Mouse (Mus musculus) limb, embryonic 13.5 days (tissue): ENCODE results near the gene Mettl14. TPM values are rescaled to one million over a fixed set of nuclear protein-coding genes. Genes with fewer than 3 reads are reported as not detected.

Experiments
- ATAC-seq: fragments of 200-750 bp; cut with Nextera tagmentation; 2 replicates; pipeline ENCODE4 v1.8.0; 2017; ENCODE audit warnings: low read depth, moderate number of reproducible peaks, moderate TSS enrichment; ENCODE audit not compliant: low FRiP score
- H3K27ac ChIP-seq: fragments of 300-500 bp; sonication (generic); 2 replicates; pipeline ENCODE4 v1.5.1; 2015; ENCODE audit warnings: inconsistent platforms, mild to moderate bottlenecking, moderate library complexity
- H3K27me3 ChIP-seq: fragments of 300-500 bp; sonication (generic); 2 replicates; pipeline ENCODE4 v1.6.1; 2015; ENCODE audit warnings: mild to moderate bottlenecking, inconsistent platforms
- H3K36me3 ChIP-seq: fragments of 300-500 bp; sonication (generic); 2 replicates; pipeline ENCODE4 v1.6.1; 2015; ENCODE audit warnings: inconsistent platforms, mild to moderate bottlenecking, moderate library complexity
- H3K4me1 ChIP-seq: fragments of 300-500 bp; sonication (generic); 2 replicates; pipeline ENCODE4 v1.6.1; 2015; ENCODE audit warnings: inconsistent platforms
- H3K4me2 ChIP-seq: fragments of 300-500 bp; sonication (generic); replicated peaks from 2 replicates; pipeline ENCODE4 v1.6.1; 2015; ENCODE audit warnings: inconsistent platforms, mild to moderate bottlenecking, moderate library complexity
- H3K4me3 ChIP-seq: fragments of 300-500 bp; sonication (generic); 2 replicates; pipeline ENCODE4 v1.5.1; 2015; ENCODE audit warnings: moderate library complexity, mild to moderate bottlenecking, inconsistent platforms
- H3K9ac ChIP-seq: fragments of 300-500 bp; sonication (generic); 2 replicates; pipeline ENCODE4 v1.6.1; 2015; ENCODE audit warnings: mild to moderate bottlenecking, inconsistent platforms
- H3K9me3 ChIP-seq: fragments of 300-500 bp; sonication (generic); 2 replicates; pipeline ENCODE4 v1.6.1; 2016; ENCODE audit warnings: inconsistent platforms
- WGBS: fragments of 180-500 bp; shearing (Covaris S2); methylation state at CpG from one replicate; pipeline ENCODE4 v1.1.7; 2015; 5-methylcytosine and 5-hydroxymethylcytosine counted together
- polyA plus RNA-seq: library from polyadenylated mRNA; unstranded; fragments of >200 nt; fragmentation: Nextera tagmentation; extraction: Ambion mirVana; gene quantifications from 2 replicates; pipeline ENCODE4 v1.2.1, GENCODE M21; 2015

The Mettl14 gene
- polyA plus RNA-seq, 1 experiment from 2014 or later: 31.6 TPM

- no peak overlapping the region for H3K9ac ChIP-seq
- no peak overlapping the region for H3K27ac ChIP-seq
- H3K36me3 ChIP-seq: peaks cover 25% of the 10 kb centered on the region
- no peak overlapping the region for H3K4me2 ChIP-seq
- H3K9me3 ChIP-seq: no peaks in the 10 kb centered on the region
- H3K27me3 ChIP-seq: no peaks in the 10 kb centered on the region
- no peak overlapping the region for H3K4me3 ChIP-seq
- ATAC-seq: no peak
- 87% methylated on average over 2 of the region's 2 CpGs for WGBS
- H3K4me1 ChIP-seq: peaks cover 23% of the 10 kb centered on the region
These were observed 53.4 kb downstream of the Mettl14 start for GRCm38 (mm10) chr3:123332330-123333054.

GRCm38 (mm10) chr3:123330221-123330620 is 55.7 kb downstream of the Mettl14 start:
- Histone ChIP-seq H3K27ac (no peak overlapping the region), H3K9me3 (no peaks in the 10 kb centered on the region), H3K4me2 (no peak overlapping the region), H3K36me3 (peaks cover 25% of the 10 kb centered on the region), H3K4me3 (no peak overlapping the region), H3K4me1 (peaks cover 18% of the 10 kb centered on the region), H3K27me3 (no peaks in the 10 kb centered on the region), H3K9ac (no peak overlapping the region)
- no peak for ATAC-seq
- WGBS: 85% methylated on average over 4 of the region's 4 CpGs

GRCm38 (mm10) chr3:123329251-123329650 is 56.7 kb downstream of the Mettl14 start:
- peaks cover 25% of the 10 kb centered on the region for H3K36me3 ChIP-seq
- H3K4me1 ChIP-seq: peaks cover 10% of the 10 kb centered on the region
- H3K4me3 ChIP-seq: no peak overlapping the region
- H3K27me3 ChIP-seq: no peaks in the 10 kb centered on the region
- H3K9ac ChIP-seq: no peak overlapping the region
- no peak overlapping the region for H3K4me2 ChIP-seq
- WGBS: 54% methylated on average over 6 of the region's 6 CpGs
- no peaks in the 10 kb centered on the region for H3K9me3 ChIP-seq
- H3K27ac ChIP-seq: no peak overlapping the region
- ATAC-seq: no peak

GRCm38 (mm10) chr3:123324326-123324725 is 61.6 kb downstream of the Mettl14 start:
- no peak overlapping the region for H3K4me3 ChIP-seq
- no peak for ATAC-seq
- H3K9ac ChIP-seq: no peak overlapping the region
- H3K4me2 ChIP-seq: no peak overlapping the region
- no peaks in the 10 kb centered on the region for H3K9me3 ChIP-seq
- H3K4me1 ChIP-seq: 0 out of 2 replicates have a peak, but pooled peaks cover 3% of the 10 kb centered on the region
- no peak overlapping the region for H3K27ac ChIP-seq
- peaks cover 29% of the 10 kb centered on the region for H3K36me3 ChIP-seq
- 62% methylated on average over 4 of the region's 4 CpGs for WGBS
- no peaks in the 10 kb centered on the region for H3K27me3 ChIP-seq

GRCm38 (mm10) chr3:123322147-123322546 is 63.8 kb downstream of the Mettl14 start:
- H3K27me3 ChIP-seq: no peaks in the 10 kb centered on the region
- WGBS: 26% methylated on average over 1 of the region's 1 CpGs
- no peak for ATAC-seq
- H3K4me2 ChIP-seq: no peak overlapping the region
- no peak overlapping the region for H3K9ac ChIP-seq
- no peak overlapping the region for H3K4me3 ChIP-seq
- H3K27ac ChIP-seq: no peak overlapping the region
- peaks cover 23% of the 10 kb centered on the region for H3K36me3 ChIP-seq
- 0 out of 2 replicates have a peak, but pooled peaks cover 3% of the 10 kb centered on the region for H3K4me1 ChIP-seq
- no peaks in the 10 kb centered on the region for H3K9me3 ChIP-seq

GRCm38 (mm10) chr3:123321612-123322011 is 64.3 kb downstream of the Mettl14 start:
- peaks cover 23% of the 10 kb centered on the region for H3K36me3 ChIP-seq
- H3K27me3 ChIP-seq: no peaks in the 10 kb centered on the region
- H3K4me3 ChIP-seq: no peak overlapping the region
- H3K9me3 ChIP-seq: no peaks in the 10 kb centered on the region
- no peak overlapping the region for H3K9ac ChIP-seq
- 0 out of 2 replicates have a peak, but pooled peaks cover 3% of the 10 kb centered on the region for H3K4me1 ChIP-seq
- WGBS: 88% methylated on average over 6 of the region's 6 CpGs
- no peak; the same call in 1 of the 2 replicates for ATAC-seq
- H3K27ac ChIP-seq: no peak overlapping the region
- no peak overlapping the region for H3K4me2 ChIP-seq

GRCm38 (mm10) chr3:123320341-123320740 is 65.6 kb downstream of the Mettl14 start:
- no peak overlapping the region for H3K9ac ChIP-seq
- 0 out of 2 replicates have a peak, but pooled peaks cover 3% of the 10 kb centered on the region for H3K4me1 ChIP-seq
- peaks cover 23% of the 10 kb centered on the region for H3K36me3 ChIP-seq
- no peak overlapping the region for H3K4me3 ChIP-seq
- no peak overlapping the region for H3K4me2 ChIP-seq
- H3K9me3 ChIP-seq: no peaks in the 10 kb centered on the region
- no peaks in the 10 kb centered on the region for H3K27me3 ChIP-seq
- 83% methylated on average over 9 of the region's 9 CpGs for WGBS
- no peak overlapping the region for H3K27ac ChIP-seq
- no peak for ATAC-seq

Other genes starting within 250 kb of the Mettl14 start
- gene Synpo2, start 150.0 kb downstream of the Mettl14 start, polyA plus RNA-seq: 7.3 and 8.8 TPM in 2 replicates
- 88.6 and 92.9 TPM in 2 replicates for gene Sec24d, start 118.7 kb downstream of the Mettl14 start, polyA plus RNA-seq
- 18.1 and 19.1 TPM in 2 replicates for gene Prss12, start 60.8 kb upstream of the Mettl14 start, polyA plus RNA-seq